Mouse (Mus musculus): ENCODE data around the gene Ppp1r13l.

DNA sequence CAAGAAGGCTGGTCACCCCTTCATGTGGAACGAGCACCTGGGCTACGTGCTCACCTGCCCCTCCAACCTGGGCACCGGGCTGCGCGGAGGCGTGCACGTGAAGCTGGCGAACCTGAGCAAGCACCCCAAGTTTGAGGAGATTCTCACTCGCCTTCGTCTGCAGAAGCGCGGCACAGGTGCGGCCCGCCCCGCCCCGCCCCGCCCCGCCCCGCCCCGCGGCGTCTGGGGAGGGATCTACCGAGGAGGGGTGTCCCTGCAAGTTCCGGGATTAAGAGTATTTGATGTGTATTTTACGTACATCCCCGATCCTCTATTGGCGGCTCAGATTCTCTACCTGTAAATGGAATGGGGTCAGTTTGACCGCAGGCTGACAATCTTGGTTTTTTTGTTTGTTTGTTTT is 60.6 kb downstream of the Ppp1r13l start:
- no peak for TF ChIP-seq CTCF (IDR thresholded peaks at IDR 0.05; ENCODE audit: low read depth)
- TF ChIP-seq EP300 (IDR thresholded peaks at IDR 0.05; ENCODE audit: low read depth), result no peak
